In the genomic region with DNA sequence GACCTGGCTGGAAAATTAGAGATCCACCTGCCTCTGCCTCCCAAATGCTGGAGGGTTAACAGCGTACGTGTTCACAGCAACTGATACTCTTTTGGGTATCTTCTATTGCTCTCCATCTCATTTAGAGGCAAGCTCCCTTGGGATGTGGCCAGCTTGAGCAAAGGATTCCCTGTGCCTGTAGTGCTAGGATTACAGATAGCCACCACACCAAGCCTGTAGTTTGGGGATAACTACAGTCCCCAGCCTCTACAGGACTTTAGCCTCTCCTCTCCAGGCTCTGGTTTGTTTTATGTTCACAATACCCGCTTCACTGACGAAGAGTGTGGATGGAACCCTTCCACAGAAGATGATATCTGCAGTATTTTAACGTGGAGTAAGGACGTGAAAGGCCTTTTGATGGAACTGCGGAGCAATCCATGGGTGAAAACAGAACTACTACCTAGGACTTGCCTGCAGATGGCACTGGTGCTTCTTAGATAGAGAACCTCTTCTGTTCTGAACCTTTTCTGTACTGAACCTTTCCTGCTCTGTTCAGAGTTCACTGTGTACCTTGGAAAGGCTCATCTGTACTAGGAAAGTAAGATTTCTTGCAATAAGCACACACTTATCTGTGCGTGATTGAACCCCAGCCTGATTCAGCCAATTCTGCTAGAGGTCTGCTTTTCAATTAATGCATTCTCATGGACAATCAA, we compare ENCODE assay signal across 8 mouse cellular contexts.
DNase-seq lines count a peak whose midpoint lies in the region; ATAC-seq lines count a peak whose summit lies in the region.

No protein-coding gene starts in this region.

- H3K27ac ChIP-seq in hindbrain, embryonic 13.5 days, result no peak overlapping the region
- no peak overlapping the region for H3K27ac ChIP-seq in neural tube, embryonic 15.5 days (replicated peaks)

- no peaks in the 10 kb centered on the region for H3K4me1 ChIP-seq in hindbrain, embryonic 13.5 days (replicated peaks)
- no peaks in the 10 kb centered on the region for H3K4me1 ChIP-seq in neural tube, embryonic 15.5 days

- no peaks in the 10 kb centered on the region for H3K27me3 ChIP-seq in hindbrain, embryonic 13.5 days
- no peaks in the 10 kb centered on the region for H3K27me3 ChIP-seq in neural tube, embryonic 15.5 days (replicated peaks)

- ATAC-seq in hindbrain, embryonic 13.5 days (ENCODE audit: low FRiP score), result peak; percentile 84
- ATAC-seq in neural tube, embryonic 15.5 days (ENCODE audit: low FRiP score), result peak; percentile 92
- no peak for ATAC-seq in erythroid progenitor cell, adult 5-6 weeks (replicated peaks; ENCODE audit: low FRiP score, poor library complexity, severe bottlenecking)

- 53% methylated on average over 8 of the region's 8 CpGs for WGBS in hindbrain, embryonic 13.5 days
- 45% methylated on average over 8 of the region's 8 CpGs for WGBS in neural tube, embryonic 15.5 days

- H3K9me3 ChIP-seq in hindbrain, embryonic 13.5 days, result no peaks in the 10 kb centered on the region
- H3K9me3 ChIP-seq in neural tube, embryonic 15.5 days (replicated peaks), result no peaks in the 10 kb centered on the region

- no peaks in the 10 kb centered on the region for H3K36me3 ChIP-seq in hindbrain, embryonic 13.5 days
- no peaks in the 10 kb centered on the region for H3K36me3 ChIP-seq in neural tube, embryonic 15.5 days

- H3K4me2 ChIP-seq in hindbrain, embryonic 13.5 days, result no peak overlapping the region
- H3K4me2 ChIP-seq in neural tube, embryonic 15.5 days, result no peak overlapping the region

- DNase-seq in lung, postnatal 10 days, result peak; percentile 4
- DNase-seq in lung, adult 18-20 months, result no peak
- DNase-seq in cerebellum, postnatal 4 days (ENCODE audit: low spot score in 2 of 2), result peak; percentile 31 to 44
- peak; percentile 17 to 69 for DNase-seq in layer of hippocampus, postnatal 25 days (ENCODE audit: extremely low spot score in 1 of 2, low spot score in 1 of 2)
- DNase-seq in gastrocnemius, postnatal 4 days (ENCODE audit: low spot score in 2 of 2), result no peak

- H3K9ac ChIP-seq in hindbrain, embryonic 13.5 days, result no peak overlapping the region
- no peak overlapping the region for H3K9ac ChIP-seq in neural tube, embryonic 15.5 days (replicated peaks)

- H3K4me3 ChIP-seq in hindbrain, embryonic 13.5 days, result no peak overlapping the region
- H3K4me3 ChIP-seq in neural tube, embryonic 15.5 days (replicated peaks), result no peak overlapping the region

Comparison
In these comparisons a context has a peak if more than half of its experiments do, and no peak if none do; other contexts are left out.
1. DNase-seq: peak in lung, postnatal 10 days (single experiment), cerebellum, postnatal 4 days (2 of 2) and layer of hippocampus, postnatal 25 days (2 of 2); none in lung, adult 18-20 months (0 of 2) and gastrocnemius, postnatal 4 days (0 of 2).